Mouse (Mus musculus) brain, embryonic 14.5 days (tissue): ENCODE results near the gene Abhd16a.

ENCODE experiments used
- CTCF ChIP-seq: fragments of 200-500 bp; IDR thresholded peaks from 2 replicates; pipeline ENCODE4 v1.5.1; 2012; ENCODE audit warnings: inconsistent platforms, mild to moderate bottlenecking, moderate library complexity, borderline replicate concordance; ENCODE audit not compliant: insufficient read depth, insufficient read length; ENCODE audit errors: extremely low read depth
- POLR2A ChIP-seq: fragments of 200-500 bp; IDR thresholded peaks from 2 replicates; pipeline ENCODE4 v1.6.1; 2012; ENCODE audit warnings: mild to moderate bottlenecking, inconsistent platforms, borderline replicate concordance; ENCODE audit not compliant: poor library complexity, insufficient read depth, insufficient read length, severe bottlenecking; ENCODE audit errors: extremely low read depth

DNA sequence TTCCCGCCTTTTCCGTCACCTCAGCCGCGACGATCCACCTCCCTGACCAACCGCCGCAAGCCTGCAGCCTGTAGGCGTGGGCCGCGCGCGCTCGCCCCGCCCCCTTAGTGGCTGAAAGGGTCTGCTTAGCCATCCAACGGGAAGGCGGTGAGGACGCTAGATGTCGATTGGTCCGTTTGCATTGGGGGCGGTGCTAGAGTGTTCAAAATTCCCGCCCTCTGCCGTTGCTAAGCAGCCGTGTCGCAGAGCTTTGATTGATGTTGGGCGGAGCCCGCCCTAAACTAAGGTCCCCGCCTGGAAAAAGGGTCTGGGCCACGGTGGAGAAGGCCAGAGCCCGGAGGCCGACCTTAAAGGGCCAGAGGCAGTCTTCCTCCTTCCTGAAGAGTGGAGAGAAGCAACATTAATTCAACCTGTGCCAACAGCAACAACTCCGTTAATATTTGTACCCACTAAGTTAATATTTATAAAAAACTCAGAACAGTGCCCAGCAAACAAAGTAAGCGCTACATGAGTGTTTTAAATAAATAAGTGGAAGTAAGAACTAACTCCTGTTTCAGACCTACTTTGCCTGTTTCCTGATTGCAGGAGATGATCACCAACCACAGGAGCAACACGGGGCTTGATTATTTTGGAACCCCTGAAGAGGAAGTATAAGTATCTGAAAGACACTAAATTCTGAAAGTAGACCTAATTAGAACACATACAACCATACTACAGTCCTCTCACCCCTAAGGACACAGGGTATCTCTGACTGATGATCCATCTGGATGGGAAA is 42.2 kb upstream of the Abhd16a start, which contains the start of gene Msh5:
- TF ChIP-seq POLR2A (no peak), CTCF (no peak)
